Mouse (Mus musculus) left cerebral cortex, postnatal 14 days (tissue): ENCODE results near the gene Nek3. TPM values are rescaled to one million over a fixed set of nuclear protein-coding genes. Genes with fewer than 3 reads are reported as not detected.

Source experiments
- DNase-seq, 2 experiments: peaks; one replicate each; pipeline ENCODE4 v3.0.0; 2021 to 2022; ENCODE audit warnings: low spot score in 2 of 2, mixed read lengths in 1 of 2
- intact Hi-C: fragments of 180-260 bp; cut with DNase I; formaldehyde crosslinking; loops from one replicate; pipeline ENCODE4 v1.15.1; 2025
- long read RNA-seq, 2 experiments: library from polyadenylated mRNA; stranded (forward); transcript quantifications; one replicate each; pipeline ENCODE4 v2.0.0; 2021
- total RNA-seq, 2 experiments: library from RNA; stranded (reverse); gene quantifications; 2 replicates each; pipeline ENCODE4 v1.2.3; 2021

The Nek3 gene
- 1 to 10 TPM; 1.6 to 2.0 TPM for total RNA-seq
- long read RNA-seq, experiment 1: 0 reads
- long read RNA-seq, experiment 2: 0 reads

DNA sequence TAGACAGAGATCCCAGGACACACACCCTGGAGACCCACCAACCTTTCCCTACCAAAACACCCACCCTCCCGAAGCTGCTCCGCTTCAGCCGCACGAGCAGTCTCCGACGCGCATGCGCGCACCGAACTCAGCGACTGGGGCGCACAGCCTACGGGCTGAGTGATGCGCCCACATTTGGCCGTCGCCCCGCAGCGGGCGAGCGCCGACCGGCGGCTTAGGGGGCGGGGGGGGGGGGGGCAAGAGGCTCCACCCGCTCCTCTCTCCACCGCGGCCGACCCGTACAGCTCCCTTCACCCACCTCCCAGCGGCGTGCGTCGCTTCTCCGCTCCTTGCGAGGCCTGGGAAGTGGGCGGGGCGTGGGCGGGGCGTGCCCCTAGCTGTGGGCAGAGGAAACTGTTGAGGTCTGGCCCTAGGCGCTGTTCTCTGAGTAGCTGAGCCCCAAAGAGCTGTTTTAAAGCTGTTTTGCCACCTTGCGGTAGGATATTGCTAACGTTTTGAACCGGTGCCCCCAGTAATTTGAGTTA, at the start of gene Nek3:
Nek3 (minus strand) TSS at position 356 of the 524 bp plus-strand sequence.
- intact Hi-C loops: loop anchor here (5.0 kb wide), 2 partner anchors 104 to 174 kb away; partner anchors contain the start of genes Alg11 and Atp7b
- peak; percentile 78 to 86 for DNase-seq

GRCm38 (mm10) chr8:22214826-22215225, 48.6 kb upstream of the Nek3 start:
- no peak for DNase-seq
- intact Hi-C loops: no loop called here

DNA sequence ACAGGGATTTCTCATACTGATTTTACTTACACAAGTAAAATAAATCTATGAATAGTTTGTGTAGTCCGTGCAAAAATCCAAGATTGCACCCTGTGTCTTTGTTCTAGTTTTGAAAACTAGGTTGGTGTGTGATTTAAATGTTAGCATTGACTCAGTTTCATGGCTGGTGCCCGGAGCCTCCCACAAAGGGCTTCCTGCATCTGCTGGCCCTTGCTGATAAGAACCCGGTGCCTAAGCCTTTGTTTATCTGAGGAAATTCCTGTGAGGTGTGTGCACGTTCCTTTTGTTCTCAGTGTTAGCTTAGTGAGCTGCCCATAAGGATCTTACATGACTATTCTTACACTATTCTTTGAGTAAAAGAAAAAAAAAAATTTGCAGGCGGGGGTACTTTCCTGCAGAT, 42.8 kb upstream of the Nek3 start:
- no peak for DNase-seq
- intact Hi-C loops: no loop called here

DNA sequence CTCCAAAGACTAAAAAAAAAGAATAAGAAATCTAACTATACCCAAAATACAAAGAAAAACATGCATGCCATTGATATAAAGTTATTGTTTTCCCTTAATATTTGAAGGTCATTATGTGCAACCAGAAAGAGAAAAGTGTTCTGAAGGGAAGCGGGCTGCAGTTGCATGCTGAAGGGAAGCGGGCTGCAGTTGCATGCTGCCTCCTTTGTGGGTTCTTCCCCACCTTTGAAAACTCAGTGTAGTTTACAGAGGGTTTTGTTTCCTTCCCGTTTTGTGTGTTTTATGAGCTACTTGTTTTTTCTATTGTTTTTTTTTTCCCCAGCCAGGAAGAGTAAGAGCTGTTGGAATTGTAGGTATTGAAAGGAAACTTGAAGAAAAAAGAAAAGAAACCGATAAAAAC, 41.3 kb upstream of the Nek3 start:
- intact Hi-C loops: no loop called here
- DNase-seq: no peak

- intact Hi-C loops: no loop called here
- DNase-seq: no peak
Observed at GRCm38 (mm10) chr8:22199481-22199880, 33.2 kb upstream of the Nek3 start.

GRCm38 (mm10) chr8:22197914-22198313, 31.7 kb upstream of the Nek3 start:
- DNase-seq: no peak
- intact Hi-C loops: no loop called here

DNA sequence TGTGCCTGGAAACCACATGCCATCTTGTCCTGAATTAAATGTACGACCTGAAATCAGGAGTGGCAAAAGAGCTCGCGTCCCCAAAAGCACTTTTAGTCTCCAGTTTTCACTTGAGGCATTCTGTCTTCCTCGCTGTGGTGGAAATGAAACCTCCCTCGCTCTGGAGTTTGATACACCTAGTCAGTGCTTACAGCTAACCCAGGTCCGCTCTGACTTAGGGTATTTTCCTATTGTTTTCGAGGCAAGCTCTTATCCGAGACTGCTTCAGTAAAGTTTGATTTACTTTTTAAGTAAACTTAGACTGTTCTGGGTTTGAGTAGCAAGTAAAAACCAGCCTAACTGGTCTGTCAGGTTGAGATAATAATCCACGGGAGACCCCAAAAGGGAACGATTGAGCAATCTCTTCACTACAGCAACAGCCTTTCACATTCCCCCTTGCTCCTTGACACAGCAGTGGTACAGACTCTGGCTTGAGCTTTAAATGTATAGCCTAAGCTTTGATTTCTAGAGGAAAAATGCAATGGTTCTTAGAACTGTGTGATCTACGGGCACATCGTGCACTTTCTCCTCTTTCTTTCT, 27.3 kb upstream of the Nek3 start:
- intact Hi-C loops: loop anchor here (2.0 to 5.0 kb wide), 2 partner anchors 204 to 217 kb away; partner anchors contain the start of genes Mrps31 and Slc25a15
- DNase-seq: no peak

DNA sequence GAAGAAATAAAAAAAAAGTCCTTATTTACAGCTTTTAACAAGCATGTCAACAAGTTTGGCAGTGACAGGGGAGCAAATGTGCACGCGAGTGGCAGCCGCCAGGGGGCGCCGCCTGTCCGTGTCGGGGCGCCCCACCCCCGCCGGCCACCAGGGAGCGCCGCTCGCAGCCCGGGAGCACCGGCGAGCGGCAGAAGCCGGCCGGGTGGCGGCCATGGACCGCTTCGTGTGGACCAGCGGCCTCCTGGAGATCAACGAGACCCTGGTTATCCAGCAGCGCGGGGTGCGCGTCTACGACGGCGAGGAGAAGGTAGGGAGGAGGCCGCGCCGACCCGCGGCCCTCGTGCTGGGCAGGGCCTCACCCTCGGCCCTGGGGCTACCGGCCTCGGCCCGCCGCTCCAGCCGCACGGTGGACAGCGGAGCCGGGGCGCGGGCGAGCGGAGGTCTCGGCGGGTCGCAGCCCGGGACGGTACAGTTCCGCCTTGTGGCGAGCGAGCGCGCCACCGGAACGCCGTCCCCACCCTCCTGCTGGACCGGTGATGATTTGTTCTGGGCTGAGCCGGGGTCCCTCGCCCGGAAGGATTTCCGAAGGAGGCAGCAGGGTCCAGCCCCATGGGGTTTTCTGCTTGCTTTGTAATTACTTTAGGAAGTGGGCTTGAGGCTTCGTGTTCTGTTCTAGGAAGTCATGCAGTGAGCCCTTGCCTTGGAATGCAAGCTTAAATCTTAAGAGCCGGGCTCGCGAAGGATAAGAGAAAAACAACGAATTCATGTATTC, 26.6 kb upstream of the Nek3 start, which contains the start of gene Vps36:
Vps36 (plus strand) TSS at position 150 of the 772 bp plus-strand sequence.
- DNase-seq: peak; percentile 86 to 88
- intact Hi-C loops: loop anchor here (2.0 to 5.0 kb wide), 2 partner anchors 204 to 218 kb away; partner anchors contain the start of genes Mrps31 and Slc25a15

DNA sequence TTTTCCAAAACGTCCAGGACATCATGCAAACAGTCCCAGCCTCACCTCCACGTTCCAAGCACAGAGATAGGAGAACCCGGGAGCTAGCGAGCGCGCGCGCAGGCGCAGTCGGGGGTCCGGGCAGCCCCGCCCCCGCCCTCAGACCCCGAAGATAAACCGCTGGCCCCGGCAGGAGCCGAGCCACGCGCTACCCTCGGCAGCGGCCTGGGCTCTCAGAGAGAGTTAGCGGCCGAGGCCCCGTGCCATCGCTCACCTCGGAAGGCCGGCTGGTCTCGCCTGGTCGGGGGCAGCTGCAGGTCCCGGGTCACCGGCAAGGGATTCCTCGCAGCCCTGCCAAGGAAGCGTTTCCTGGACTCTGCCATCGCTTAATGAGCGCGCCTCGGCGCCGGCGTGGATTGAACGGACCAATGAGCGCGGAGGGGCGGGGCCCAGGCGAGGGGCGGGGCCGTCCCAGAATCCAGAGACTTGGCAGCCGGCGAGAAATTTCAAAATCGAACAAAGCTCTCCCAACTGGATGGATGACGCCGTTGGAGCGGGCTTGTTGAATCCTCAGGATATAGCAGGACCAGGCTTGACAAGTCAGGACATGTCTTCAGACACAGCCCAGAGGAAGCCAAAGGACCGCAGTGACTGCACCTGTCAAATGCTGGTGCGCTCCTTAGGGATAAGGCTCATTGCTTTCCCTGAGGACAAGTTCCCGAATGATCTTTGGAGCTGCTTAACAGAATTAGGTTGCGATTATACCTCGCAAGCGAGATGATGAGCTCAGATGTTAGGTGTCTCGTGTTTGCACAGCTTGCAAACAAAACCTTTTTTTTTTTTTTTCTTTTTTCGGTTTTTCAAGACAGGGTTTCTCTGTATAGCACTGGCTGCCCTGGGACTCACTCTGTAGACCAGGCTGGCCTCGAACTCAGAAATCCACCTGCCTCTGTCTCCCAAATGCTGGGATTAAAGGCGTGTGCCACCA, 19.5 kb upstream of the Nek3 start, which contains the start of gene Ckap2:
Ckap2 (minus strand) TSS at position 389 of the 967 bp plus-strand sequence.
- peak; percentile 80 to 87 for DNase-seq
- intact Hi-C loops: no loop called here

DNA sequence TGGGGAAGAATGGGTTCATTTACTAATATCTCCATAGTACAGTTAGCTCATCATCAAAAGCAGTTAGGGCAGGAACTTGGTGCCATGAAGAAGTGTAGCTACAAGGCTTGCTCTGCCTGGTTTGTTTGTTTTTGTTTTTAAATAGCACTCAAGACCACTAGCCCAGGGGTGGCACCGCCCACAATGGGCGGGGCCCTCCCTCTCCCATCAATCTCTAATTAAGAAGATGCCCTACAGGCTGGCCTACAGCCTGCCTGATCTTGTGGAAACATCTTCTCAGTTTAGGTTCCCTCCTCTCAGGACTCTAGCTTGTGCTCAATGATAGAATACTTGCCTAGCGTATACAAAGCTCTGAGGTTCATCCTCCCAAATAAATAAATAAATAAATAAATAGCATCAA, 18.6 kb upstream of the Nek3 start:
- no peak for DNase-seq
- intact Hi-C loops: no loop called here

DNA sequence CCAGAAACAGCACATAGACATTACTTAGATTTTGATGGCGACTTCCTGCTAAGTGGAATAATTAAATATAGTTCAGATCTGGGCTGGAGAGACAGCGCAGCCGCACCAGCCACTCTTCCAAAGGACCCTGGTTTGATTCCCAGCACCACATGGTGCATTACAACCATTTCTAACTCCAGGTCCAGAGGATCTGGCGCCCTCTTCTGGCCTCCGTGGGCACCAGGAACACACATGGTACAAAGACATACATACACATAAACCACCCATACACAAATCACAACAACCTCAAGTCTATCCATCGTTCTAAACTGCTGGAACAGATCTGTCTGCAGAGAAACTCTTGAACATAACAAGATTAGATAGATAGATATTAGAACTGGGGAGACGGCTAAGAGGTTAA, 9.7 kb upstream of the Nek3 start:
- DNase-seq: no peak

DNA sequence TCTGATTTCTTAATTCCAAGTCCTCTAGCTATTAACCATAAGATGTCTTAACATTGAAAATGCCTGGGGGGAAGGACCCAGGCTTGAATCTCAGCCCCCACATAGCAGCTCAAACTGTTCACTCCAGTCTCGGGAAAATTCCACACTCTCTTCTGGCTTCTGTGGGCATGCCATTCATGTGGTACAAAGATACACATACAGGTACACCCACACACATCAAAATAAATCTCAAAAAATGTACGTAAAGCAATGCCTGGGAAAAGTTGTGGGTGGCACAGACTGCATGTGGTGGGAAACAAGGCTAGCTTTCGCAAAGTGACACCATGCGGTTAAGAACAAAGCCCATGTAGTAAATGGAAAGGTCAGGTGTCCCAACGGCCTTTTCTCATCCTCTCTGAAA, 2.9 kb upstream of the Nek3 start:
- DNase-seq: peak; percentile 20 to 63
- intact Hi-C loops: loop anchor here (5.0 kb wide), 2 partner anchors 107 to 177 kb away; partner anchors contain the start of genes Alg11 and Atp7b

More for the DNA sequence above, 9.7 kb upstream of the Nek3 start:
- intact Hi-C loops: no loop called here

DNA sequence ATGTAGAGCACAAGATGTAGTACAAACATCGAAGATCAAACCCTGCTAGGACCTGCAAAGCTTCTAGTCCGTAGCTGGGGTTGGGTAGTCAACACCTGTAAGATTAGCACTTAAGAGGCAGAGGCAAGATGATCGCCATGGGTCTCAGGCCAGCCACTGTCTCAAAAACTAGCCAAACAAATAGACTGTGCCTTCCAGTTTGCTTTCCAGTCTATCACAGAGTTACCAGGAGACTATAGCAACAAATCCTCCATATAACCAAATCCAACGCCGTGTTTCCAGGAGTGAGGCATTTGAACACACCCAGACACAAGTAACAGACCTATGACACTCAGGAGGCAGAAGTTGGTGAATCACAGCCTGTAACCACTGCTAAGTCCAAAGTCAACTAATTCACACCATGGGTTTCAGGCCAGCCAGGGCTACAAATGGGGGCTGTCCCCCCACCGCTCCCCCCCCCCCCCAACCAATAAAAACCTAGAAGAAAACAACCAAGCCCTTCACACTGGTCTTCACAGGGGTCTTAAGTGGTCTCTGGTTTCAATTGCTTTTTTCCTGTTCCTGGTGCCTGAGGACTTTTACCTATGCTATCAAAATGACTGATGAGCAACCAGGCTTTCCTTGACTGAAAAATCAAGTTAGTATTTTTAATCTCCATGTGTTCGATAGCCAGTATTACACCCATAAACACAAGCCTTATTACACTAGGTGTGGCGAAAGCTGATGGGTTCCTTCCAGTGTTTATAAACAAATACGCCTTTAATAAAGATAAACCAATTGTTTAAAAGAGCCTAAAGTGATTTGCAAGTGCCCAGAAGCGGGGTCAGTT, 770 bp downstream of the Nek3 start:
- no peak for DNase-seq
- intact Hi-C loops: loop anchor here (5.0 kb wide), 2 partner anchors 103 to 173 kb away; partner anchors contain the start of genes Alg11 and Atp7b

- intact Hi-C loops: no loop called here
Observed at GRCm38 (mm10) chr8:22164431-22164830, 1.8 kb downstream of the Nek3 start.

DNA sequence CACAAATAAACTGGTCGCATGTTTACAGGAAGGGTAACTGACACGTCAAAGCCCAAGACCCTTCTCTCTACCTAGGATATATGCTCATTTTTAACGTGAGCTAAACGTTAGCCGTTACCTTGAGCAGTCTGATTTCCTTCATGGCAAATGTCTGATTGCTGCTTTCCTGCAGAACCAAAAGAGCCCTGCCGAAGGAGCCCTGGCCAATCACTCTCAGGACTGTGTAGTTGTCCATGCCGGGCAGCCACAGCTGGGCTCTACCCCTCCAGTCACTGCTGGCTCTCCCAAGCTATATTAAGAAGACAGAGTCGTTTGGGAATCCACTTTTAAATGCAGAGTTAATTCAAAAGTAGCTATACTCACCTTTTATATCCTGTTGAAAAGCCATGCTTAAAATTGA, 4.0 kb downstream of the Nek3 start:
- DNase-seq: no peak
- intact Hi-C loops: no loop called here

More at GRCm38 (mm10) chr8:22164431-22164830, 1.8 kb downstream of the Nek3 start:
- DNase-seq: no peak

DNA sequence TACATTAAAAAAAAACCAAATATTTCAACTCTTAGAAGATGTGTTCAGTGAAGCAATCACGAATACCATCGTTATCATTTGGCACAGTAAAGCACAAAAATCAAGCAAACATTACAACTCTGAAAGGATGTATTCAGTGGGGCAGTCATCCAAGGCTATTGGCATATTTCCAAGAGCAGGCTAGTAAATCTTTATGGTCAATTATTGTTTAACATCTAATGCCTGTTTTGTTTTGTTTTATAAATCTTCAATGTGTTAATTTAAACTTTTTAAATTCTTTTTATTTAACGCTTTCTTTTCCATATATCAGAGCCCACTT, 15.9 kb downstream of the Nek3 start:
- DNase-seq: no peak
- intact Hi-C loops: no loop called here

GRCm38 (mm10) chr8:22149643-22150344, 16.4 kb downstream of the Nek3 start:
- no peak for DNase-seq

DNA sequence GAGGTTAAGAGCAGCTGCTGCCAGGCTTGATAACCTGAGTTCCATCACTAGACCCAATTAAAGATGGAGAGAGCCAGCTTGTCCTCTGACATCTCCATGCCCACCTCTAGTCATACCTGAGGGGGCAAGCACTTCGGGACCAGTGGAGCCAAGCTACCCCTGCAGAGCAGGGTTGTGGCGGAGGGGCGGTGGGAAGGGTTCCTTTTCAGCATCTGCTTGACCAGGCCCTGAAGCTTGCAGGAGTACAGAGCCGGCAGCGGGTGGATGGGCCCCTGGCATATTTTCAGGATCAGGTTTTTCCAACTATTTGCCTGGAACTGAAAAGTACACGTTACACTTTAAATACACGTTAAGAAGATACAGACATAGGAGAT, 17.9 kb downstream of the Nek3 start:
- intact Hi-C loops: no loop called here
- no peak for DNase-seq

More at GRCm38 (mm10) chr8:22149643-22150344, 16.4 kb downstream of the Nek3 start:
- intact Hi-C loops: no loop called here
